Mouse (Mus musculus): ENCODE data around the gene AU040320. TPM values are rescaled to one million over a fixed set of nuclear protein-coding genes. Genes with fewer than 3 reads are reported as not detected.

Gene AU040320
- polyA plus RNA-seq, 1 experiment from 2014 or later: 21.1 TPM

GRCm38 (mm10) chr4:126735382-126736000, 17.9 kb upstream of the AU040320 start:
- peaks cover 86% of the 10 kb centered on the region for H3K27me3 ChIP-seq (ENCODE audit: control insufficient read depth, insufficient read depth, low read length)
- WGBS: 2% methylated on average over 59 of the region's 62 CpGs
- H3K4me3 ChIP-seq (ENCODE audit: low read length): peak overlapping the region; percentile 50
- ATAC-seq (replicated peaks; ENCODE audit: extremely low read depth, insufficient read depth, low FRiP score): no peak
- peak overlapping the region; percentile 34 for H3K9ac ChIP-seq (ENCODE audit: low read length)
- no peaks in the 10 kb centered on the region for H3K9me3 ChIP-seq (replicated peaks; ENCODE audit: control insufficient read depth, low read length)
- H3K4me2 ChIP-seq (ENCODE audit: low read depth, low read length): peak overlapping the region; percentile 66
- no peak overlapping the region for H3K27ac ChIP-seq (ENCODE audit: low read length)
- H3K36me3 ChIP-seq (ENCODE audit: control insufficient read depth, insufficient read depth): no peaks in the 10 kb centered on the region
- H3K4me1 ChIP-seq (ENCODE audit: control insufficient read depth, insufficient read depth, low read length): peaks cover 6% of the 10 kb centered on the region; the same call in 1 of the 2 replicates

GRCm38 (mm10) chr4:126736001-126736414, 17.3 kb upstream of the AU040320 start, which contains the start of gene Tfap2e:
Gene Tfap2e (minus strand): TSS chr4:126736240.
- peaks cover 81% of the 10 kb centered on the region for H3K27me3 ChIP-seq (ENCODE audit: control insufficient read depth, insufficient read depth, low read length)
- H3K4me2 ChIP-seq (ENCODE audit: low read depth, low read length): peak within 1 kb of the TSS; percentile 66
- H3K4me3 ChIP-seq (ENCODE audit: low read length): peak within 1 kb of the TSS; percentile 50
- WGBS: 1% methylated on average over 32 of the region's 32 CpGs
- ATAC-seq (replicated peaks; ENCODE audit: extremely low read depth, insufficient read depth, low FRiP score): peak; percentile 64
- no peak within 1 kb of the TSS for H3K27ac ChIP-seq (ENCODE audit: low read length)
- H3K36me3 ChIP-seq (ENCODE audit: control insufficient read depth, insufficient read depth): no peaks in the 10 kb centered on the region
- peaks cover 6% of the 10 kb centered on the region; the same call in 1 of the 2 replicates for H3K4me1 ChIP-seq (ENCODE audit: control insufficient read depth, insufficient read depth, low read length)
- no peaks in the 10 kb centered on the region for H3K9me3 ChIP-seq (replicated peaks; ENCODE audit: control insufficient read depth, low read length)
- H3K9ac ChIP-seq (ENCODE audit: low read length): peak within 1 kb of the TSS; percentile 34

GRCm38 (mm10) chr4:126739966-126740676, 13.2 kb upstream of the AU040320 start:
- Histone ChIP-seq H3K4me2 (ENCODE audit: low read depth, low read length) (no peak overlapping the region), H3K9me3 (replicated peaks; ENCODE audit: control insufficient read depth, low read length) (no peaks in the 10 kb centered on the region), H3K36me3 (ENCODE audit: control insufficient read depth, insufficient read depth) (peaks cover 8% of the 10 kb centered on the region; the same call in 1 of the 2 replicates), H3K4me3 (ENCODE audit: low read length) (no peak overlapping the region), H3K27me3 (ENCODE audit: control insufficient read depth, insufficient read depth, low read length) (peaks cover 43% of the 10 kb centered on the region), H3K9ac (ENCODE audit: low read length) (no peak overlapping the region), H3K27ac (ENCODE audit: low read length) (no peak overlapping the region), H3K4me1 (ENCODE audit: control insufficient read depth, insufficient read depth, low read length) (peaks cover 5% of the 10 kb centered on the region)
- ATAC-seq (replicated peaks; ENCODE audit: extremely low read depth, insufficient read depth, low FRiP score): no peak
- 18% methylated on average over 10 of the region's 10 CpGs for WGBS

- H3K36me3 ChIP-seq (ENCODE audit: control insufficient read depth, insufficient read depth): peaks cover 11% of the 10 kb centered on the region
- no peak overlapping the region for H3K4me3 ChIP-seq (ENCODE audit: low read length)
- ATAC-seq (replicated peaks; ENCODE audit: extremely low read depth, insufficient read depth, low FRiP score): peak; percentile 31; the same call in 1 of the 2 replicates
- peak overlapping the region; percentile 58 for H3K4me2 ChIP-seq (ENCODE audit: low read depth, low read length)
- 4% methylated on average over 12 of the region's 12 CpGs for WGBS
- H3K27ac ChIP-seq (ENCODE audit: low read length): no peak overlapping the region
- peaks cover 2% of the 10 kb centered on the region for H3K4me1 ChIP-seq (ENCODE audit: control insufficient read depth, insufficient read depth, low read length)
- H3K27me3 ChIP-seq (ENCODE audit: control insufficient read depth, insufficient read depth, low read length): peaks cover 30% of the 10 kb centered on the region
- no peaks in the 10 kb centered on the region for H3K9me3 ChIP-seq (replicated peaks; ENCODE audit: control insufficient read depth, low read length)
- peak overlapping the region; percentile 59 for H3K9ac ChIP-seq (ENCODE audit: low read length)
Measured at GRCm38 (mm10) chr4:126741448-126741847, 11.9 kb upstream of the AU040320 start.

- 23% methylated on average over 2 of the region's 2 CpGs for WGBS
- no peaks in the 10 kb centered on the region for H3K9me3 ChIP-seq (replicated peaks; ENCODE audit: control insufficient read depth, low read length)
- no peak overlapping the region for H3K27ac ChIP-seq (ENCODE audit: low read length)
- H3K27me3 ChIP-seq (ENCODE audit: control insufficient read depth, insufficient read depth, low read length): peaks cover 15% of the 10 kb centered on the region
- ATAC-seq (replicated peaks; ENCODE audit: extremely low read depth, insufficient read depth, low FRiP score): no peak
- H3K36me3 ChIP-seq (ENCODE audit: control insufficient read depth, insufficient read depth): peaks cover 20% of the 10 kb centered on the region
- peaks cover 2% of the 10 kb centered on the region; the same call in 1 of the 2 replicates for H3K4me1 ChIP-seq (ENCODE audit: control insufficient read depth, insufficient read depth, low read length)
- no peak overlapping the region for H3K9ac ChIP-seq (ENCODE audit: low read length)
- H3K4me3 ChIP-seq (ENCODE audit: low read length): no peak overlapping the region
- no peak overlapping the region for H3K4me2 ChIP-seq (ENCODE audit: low read depth, low read length)
Measured at GRCm38 (mm10) chr4:126742976-126743375, 10.4 kb upstream of the AU040320 start.

GRCm38 (mm10) chr4:126743713-126744112, 9.6 kb upstream of the AU040320 start:
- no peaks in the 10 kb centered on the region for H3K9me3 ChIP-seq (replicated peaks; ENCODE audit: control insufficient read depth, low read length)
- WGBS: 22% methylated on average over 11 of the region's 11 CpGs
- H3K27ac ChIP-seq (ENCODE audit: low read length): no peak overlapping the region
- no peak for ATAC-seq (replicated peaks; ENCODE audit: extremely low read depth, insufficient read depth, low FRiP score)
- H3K27me3 ChIP-seq (ENCODE audit: control insufficient read depth, insufficient read depth, low read length): peaks cover 8% of the 10 kb centered on the region
- H3K4me2 ChIP-seq (ENCODE audit: low read depth, low read length): no peak overlapping the region
- H3K4me3 ChIP-seq (ENCODE audit: low read length): no peak overlapping the region
- peaks cover 24% of the 10 kb centered on the region for H3K36me3 ChIP-seq (ENCODE audit: control insufficient read depth, insufficient read depth)
- no peak overlapping the region for H3K9ac ChIP-seq (ENCODE audit: low read length)
- peaks cover 2% of the 10 kb centered on the region; the same call in 1 of the 2 replicates for H3K4me1 ChIP-seq (ENCODE audit: control insufficient read depth, insufficient read depth, low read length)

- Histone ChIP-seq H3K4me1 (ENCODE audit: control insufficient read depth, insufficient read depth, low read length) (peaks cover 5% of the 10 kb centered on the region; the same call in 1 of the 2 replicates), H3K27ac (ENCODE audit: low read length) (no peak overlapping the region), H3K9me3 (replicated peaks; ENCODE audit: control insufficient read depth, low read length) (no peaks in the 10 kb centered on the region), H3K27me3 (ENCODE audit: control insufficient read depth, insufficient read depth, low read length) (peaks cover under 1% of the 10 kb centered on the region; the same call in 1 of the 2 replicates), H3K36me3 (ENCODE audit: control insufficient read depth, insufficient read depth) (peaks cover 24% of the 10 kb centered on the region), H3K4me2 (ENCODE audit: low read depth, low read length) (no peak overlapping the region), H3K4me3 (ENCODE audit: low read length) (no peak overlapping the region), H3K9ac (ENCODE audit: low read length) (no peak overlapping the region)
- WGBS: 91% methylated on average over 14 of the region's 14 CpGs
- no peak for ATAC-seq (replicated peaks; ENCODE audit: extremely low read depth, insufficient read depth, low FRiP score)
Measured at GRCm38 (mm10) chr4:126744831-126745230, 8.5 kb upstream of the AU040320 start.

GRCm38 (mm10) chr4:126745506-126746193, 7.7 kb upstream of the AU040320 start:
- WGBS: 46% methylated on average over 13 of the region's 13 CpGs
- no peaks in the 10 kb centered on the region for H3K9me3 ChIP-seq (replicated peaks; ENCODE audit: control insufficient read depth, low read length)
- no peak overlapping the region for H3K9ac ChIP-seq (ENCODE audit: low read length)
- H3K4me1 ChIP-seq (ENCODE audit: control insufficient read depth, insufficient read depth, low read length): peaks cover 11% of the 10 kb centered on the region
- peaks cover 24% of the 10 kb centered on the region for H3K36me3 ChIP-seq (ENCODE audit: control insufficient read depth, insufficient read depth)
- H3K4me3 ChIP-seq (ENCODE audit: low read length): no peak overlapping the region
- ATAC-seq (replicated peaks; ENCODE audit: extremely low read depth, insufficient read depth, low FRiP score): no peak
- H3K4me2 ChIP-seq (ENCODE audit: low read depth, low read length): no peak overlapping the region
- no peaks in the 10 kb centered on the region for H3K27me3 ChIP-seq (ENCODE audit: control insufficient read depth, insufficient read depth, low read length)
- no peak overlapping the region for H3K27ac ChIP-seq (ENCODE audit: low read length)

All from heart, embryonic 16.5 days (tissue).